Comparison of ENCODE assay signal across 26 mouse cellular contexts in the genomic region with DNA sequence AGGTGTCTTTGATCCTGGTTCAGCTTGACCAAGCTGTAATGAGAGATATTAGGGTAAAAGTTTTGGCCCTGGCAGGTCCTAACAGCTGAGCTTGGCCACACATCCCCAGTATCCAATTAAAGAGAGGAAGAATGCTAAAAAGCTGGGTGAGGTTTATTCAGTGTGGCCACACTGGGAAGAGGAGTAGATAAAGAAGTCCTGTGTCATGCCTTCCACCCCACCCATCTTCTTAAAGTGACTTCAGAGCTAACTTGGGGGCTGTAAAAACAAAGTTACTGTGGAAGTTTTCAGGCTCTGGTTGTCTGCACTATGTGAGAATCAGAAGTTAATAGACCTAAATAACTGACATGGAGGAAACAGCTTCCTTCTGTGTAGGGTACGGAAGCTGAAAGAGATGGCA. TPM values are rescaled to one million over a fixed set of nuclear protein-coding genes. Genes with fewer than 3 reads are reported as not detected.
DNase-seq lines count a peak whose midpoint lies in the region; ATAC-seq and TF ChIP-seq lines count a peak whose summit lies in the region.
"Had no signal": no experiment of that assay in that cellular context is flagged by ENCODE, and none has a peak within 500 bp of the region (broad histone marks: within the 10 kb centered on the region; RNA-seq: fewer than 3 reads in every experiment).

No protein-coding gene starts in this region.

- intact Hi-C loops in left cerebral cortex, postnatal 25 days (cut with DNase I): loop anchor here (5.0 kb wide), 1 partner anchor 39 kb away; no protein-coding TSS in a partner anchor

- H3K4me3 ChIP-seq in liver, embryonic 11.5 days (ENCODE audit: low read depth, low read length): no peak overlapping the region
- H3K4me3 ChIP-seq in liver, embryonic 12.5 days: no peak overlapping the region
- H3K4me3 ChIP-seq in liver, embryonic 16.5 days (ENCODE audit: low read depth, low read length): no peak overlapping the region
- H3K4me3 ChIP-seq in myocyte: no peak overlapping the region
- H3K4me3 ChIP-seq in kidney, embryonic 15.5 days (replicated peaks): no peak overlapping the region
- H3K4me3 ChIP-seq: embryonic facial prominence, embryonic 10.5 days; forebrain, embryonic 10.5 days; heart, embryonic 15.5 days; hindbrain, embryonic 13.5 days had no signal

- peak; percentile 70 for ATAC-seq in liver, embryonic 11.5 days (replicated peaks; ENCODE audit: low FRiP score)
- ATAC-seq in liver, embryonic 12.5 days: peak; percentile 86
- peak; percentile 59 for ATAC-seq in liver, embryonic 16.5 days (ENCODE audit: low read depth)
- no peak for ATAC-seq in kidney, embryonic 15.5 days (replicated peaks; ENCODE audit: low FRiP score)
- ATAC-seq: forebrain, embryonic 14.5 days; hindbrain, postnatal 0 days; Patski had no signal

- peaks cover 8% of the 10 kb centered on the region for H3K4me1 ChIP-seq in liver, embryonic 11.5 days (replicated peaks; ENCODE audit: control insufficient read depth, insufficient read depth, low read length)
- peaks cover 17% of the 10 kb centered on the region for H3K4me1 ChIP-seq in liver, embryonic 12.5 days
- H3K4me1 ChIP-seq in liver, embryonic 16.5 days (ENCODE audit: control insufficient read depth, low read depth, low read length): peaks cover 8% of the 10 kb centered on the region
- H3K4me1 ChIP-seq in kidney, embryonic 15.5 days: no peaks in the 10 kb centered on the region
- H3K4me1 ChIP-seq: embryonic facial prominence, embryonic 10.5 days; forebrain, embryonic 10.5 days; heart, embryonic 15.5 days; hindbrain, embryonic 13.5 days had no signal

- H3K4me2 ChIP-seq in liver, embryonic 11.5 days: peak overlapping the region; percentile 22; the same call in 1 of the 2 replicates
- peak overlapping the region; percentile 41 for H3K4me2 ChIP-seq in liver, embryonic 12.5 days
- peak overlapping the region; percentile 34; the same call in 1 of the 2 replicates for H3K4me2 ChIP-seq in liver, embryonic 16.5 days (ENCODE audit: low read depth, low read length)
- H3K4me2 ChIP-seq in myocyte (ENCODE audit: low read depth): no peak overlapping the region
- no peak overlapping the region for H3K4me2 ChIP-seq in kidney, embryonic 15.5 days
- H3K4me2 ChIP-seq: heart, embryonic 11.5 days; heart, embryonic 15.5 days; hindbrain, embryonic 13.5 days had no signal

- H3K79me2 ChIP-seq in myocyte (ENCODE audit: control insufficient read depth, insufficient read depth): no peaks in the 10 kb centered on the region

- no peaks in the 10 kb centered on the region for H3K27me3 ChIP-seq in liver, embryonic 11.5 days (replicated peaks; ENCODE audit: control insufficient read depth, insufficient read depth, low read length)
- H3K27me3 ChIP-seq in liver, embryonic 12.5 days (replicated peaks): no peaks in the 10 kb centered on the region
- H3K27me3 ChIP-seq in liver, embryonic 16.5 days (ENCODE audit: control insufficient read depth, insufficient read depth, low read depth, low read length): no peaks in the 10 kb centered on the region
- H3K27me3 ChIP-seq in myocyte (ENCODE audit: control insufficient read depth, insufficient read depth, insufficient read length): no peaks in the 10 kb centered on the region
- no peaks in the 10 kb centered on the region for H3K27me3 ChIP-seq in kidney, embryonic 15.5 days
- H3K27me3 ChIP-seq: heart, embryonic 15.5 days; hindbrain, embryonic 13.5 days; Patski had no signal

- TF ChIP-seq POLR2A in myocyte (IDR thresholded peaks at IDR 0.05; ENCODE audit: insufficient read length, low read depth): no peak

- DNase-seq in liver, embryonic 11.5 days (ENCODE audit: low spot score): no peak
- no peak for DNase-seq in liver
- DNase-seq in left cerebral cortex, postnatal 25 days (ENCODE audit: low spot score in 2 of 2): no peak
- no peak for DNase-seq in lung, postnatal 4 days
- DNase-seq: cerebellum, adult 9-10 months; gastrocnemius, postnatal 36 days; heart, postnatal 14 days had no signal

- 89% methylated on average over 1 of the region's 1 CpGs for WGBS in liver, embryonic 11.5 days
- whole genome bisulfite sequencing in liver, embryonic 12.5 days (ENCODE audit: insufficient replicate concordance): 80% methylated on average over 1 of the region's 1 CpGs
- WGBS in liver, embryonic 16.5 days (ENCODE audit: insufficient replicate concordance): 82% methylated on average over 1 of the region's 1 CpGs
- 92% methylated on average over 1 of the region's 1 CpGs for WGBS in kidney, embryonic 15.5 days

- no peak overlapping the region for H3K9ac ChIP-seq in liver, embryonic 11.5 days (ENCODE audit: low read depth, low read length)
- H3K9ac ChIP-seq in liver, embryonic 12.5 days: no peak overlapping the region
- no peak overlapping the region for H3K9ac ChIP-seq in liver, embryonic 16.5 days (ENCODE audit: low read depth, low read length)
- no peak overlapping the region for H3K9ac ChIP-seq in kidney, embryonic 15.5 days
- H3K9ac ChIP-seq: heart, embryonic 15.5 days; hindbrain, embryonic 13.5 days had no signal

- H3K27ac ChIP-seq in liver, embryonic 11.5 days (ENCODE audit: low read depth, low read length): no peak overlapping the region
- peak overlapping the region; percentile 45; the same call in 1 of the 2 replicates for H3K27ac ChIP-seq in liver, embryonic 12.5 days
- peak overlapping the region; percentile 15; the same call in 1 of the 2 replicates for H3K27ac ChIP-seq in liver, embryonic 16.5 days (ENCODE audit: low read length)
- H3K27ac ChIP-seq in kidney, embryonic 15.5 days: no peak overlapping the region
- H3K27ac ChIP-seq: embryonic facial prominence, embryonic 10.5 days; forebrain, embryonic 10.5 days; heart, embryonic 15.5 days; hindbrain, embryonic 13.5 days; hindbrain, postnatal 0 days had no signal

- no peak overlapping the region for H3ac ChIP-seq in myocyte (ENCODE audit: control insufficient read depth, insufficient read length)

- H3K36me3 ChIP-seq in liver, embryonic 11.5 days (ENCODE audit: control insufficient read depth, insufficient read depth, low read length): no peaks in the 10 kb centered on the region; the same call in 1 of the 2 replicates
- peaks cover 14% of the 10 kb centered on the region for H3K36me3 ChIP-seq in liver, embryonic 12.5 days
- H3K36me3 ChIP-seq in liver, embryonic 16.5 days (ENCODE audit: control insufficient read depth, insufficient read depth): no peaks in the 10 kb centered on the region
- no peaks in the 10 kb centered on the region for H3K36me3 ChIP-seq in myocyte (ENCODE audit: control insufficient read depth, insufficient read depth)
- peaks cover 12% of the 10 kb centered on the region for H3K36me3 ChIP-seq in kidney, embryonic 15.5 days
- H3K36me3 ChIP-seq: heart, embryonic 15.5 days had no signal

- no peaks in the 10 kb centered on the region for H3K9me3 ChIP-seq in liver, embryonic 11.5 days (ENCODE audit: control insufficient read depth, low read length)
- no peaks in the 10 kb centered on the region for H3K9me3 ChIP-seq in liver, embryonic 12.5 days (replicated peaks)
- H3K9me3 ChIP-seq in liver, embryonic 16.5 days (replicated peaks; ENCODE audit: control insufficient read depth, low read length): no peaks in the 10 kb centered on the region
- no peaks in the 10 kb centered on the region for H3K9me3 ChIP-seq in kidney, embryonic 15.5 days (replicated peaks)
- H3K9me3 ChIP-seq: embryonic facial prominence, embryonic 10.5 days; forebrain, embryonic 10.5 days; heart, embryonic 15.5 days; hindbrain, embryonic 13.5 days had no signal

TF ChIP-seq in myocyte, 11 proteins besides CTCF, POLR2A, EP300 and RAD21:
- peak; percentile 4 for TF ChIP-seq TCF12 (IDR thresholded peaks at IDR 0.05; ENCODE audit: insufficient read depth, poor library complexity, severe bottlenecking)
- TF ChIP-seq REST (IDR thresholded peaks at IDR 0.05; ENCODE audit: insufficient read depth, insufficient read length): no peak
- no peak for TF ChIP-seq USF1 (IDR thresholded peaks at IDR 0.05; ENCODE audit: low read depth)
- no peak for TF ChIP-seq SRF (IDR thresholded peaks at IDR 0.05; ENCODE audit: control insufficient read depth, insufficient read length, low read depth)
- TF ChIP-seq MYOD1 (IDR thresholded peaks at IDR 0.05; ENCODE audit: control insufficient read depth in 1 of 3, insufficient read length in 2 of 3, low read depth in 2 of 3): no peak
- no peak for TF ChIP-seq POLR2AphosphoS2 (IDR thresholded peaks at IDR 0.05; ENCODE audit: insufficient read length, low read depth)
- TF ChIP-seq MYOG (IDR thresholded peaks at IDR 0.05; ENCODE audit: control insufficient read depth in 1 of 3, insufficient read depth in 1 of 3, insufficient read length in 2 of 3, low read depth in 2 of 3): no peak
- TF ChIP-seq TCF3 (IDR thresholded peaks at IDR 0.05; ENCODE audit: insufficient read length, low read depth): no peak
- no peak for TF ChIP-seq E2F4 (IDR thresholded peaks at IDR 0.05; ENCODE audit: insufficient read depth)
TF ChIP-seq in myocyte: peak in this region for 1.

RNA-seq across cellular contexts. Expression of a gene that starts 25.5 kb away (rescaled TPM):
- 0.14 TPM in 1 of 2 replicates, not detected in the other for polyA plus RNA-seq in liver, embryonic 11.5 days (2014; fragmentation: Nextera tagmentation; extraction: Ambion mirVana)
- not detected in 2 replicates for polyA plus RNA-seq in liver, embryonic 12.5 days (2016; fragmentation: Nextera tagmentation; extraction: Ambion mirVana)
- not detected in 2 replicates for polyA plus RNA-seq in liver, embryonic 16.5 days (2015; fragmentation: Nextera tagmentation; extraction: Ambion mirVana)
- not detected for polyA plus RNA-seq in myocyte (2012; fragmentation: generic; extraction: Trizol)
- total RNA-seq in left cerebral cortex, postnatal 25 days (2021): not detected
- not detected in 2 replicates for polyA plus RNA-seq in kidney, embryonic 15.5 days (2015; fragmentation: Nextera tagmentation; extraction: Ambion mirVana)
- total RNA-seq: adrenal gland, adult 18-20 months; adrenal gland, postnatal 14 days; gastrocnemius, adult 8-10 months; gastrocnemius, postnatal 36 days; heart, adult 18-20 months; heart, postnatal 14 days; hematopoietic stem cell, adult 5-6 weeks; hindbrain, postnatal 0 days had no signal
- polyA plus RNA-seq: C2C12; embryonic facial prominence, embryonic 14.5 days; forebrain, embryonic 10.5 days; forebrain, embryonic 14.5 days; heart, embryonic 11.5 days; heart, embryonic 15.5 days; hindbrain, embryonic 13.5 days; hindbrain, postnatal 0 days; Patski had no signal

RNA-seq across cellular contexts. Expression of a gene that starts 43.6 kb away (rescaled TPM):
- 7.0 and 7.8 TPM in 2 replicates for polyA plus RNA-seq in liver, embryonic 11.5 days (2014; fragmentation: Nextera tagmentation; extraction: Ambion mirVana)
- polyA plus RNA-seq in liver, embryonic 12.5 days (2016; fragmentation: Nextera tagmentation; extraction: Ambion mirVana): 4.2 and 4.5 TPM in 2 replicates
- polyA plus RNA-seq in liver, embryonic 16.5 days (2015; fragmentation: Nextera tagmentation; extraction: Ambion mirVana): 2.8 and 3.1 TPM in 2 replicates
- 4.7 TPM for polyA plus RNA-seq in myocyte (2012; fragmentation: generic; extraction: Trizol)
- total RNA-seq in left cerebral cortex, postnatal 25 days (2021): 1 to 10 TPM; 3.1 to 3.4 TPM
- 11.1 and 12.1 TPM in 2 replicates for polyA plus RNA-seq in kidney, embryonic 15.5 days (2015; fragmentation: Nextera tagmentation; extraction: Ambion mirVana)

RNA-seq across cellular contexts. Expression of a gene that starts 44.7 kb away (rescaled TPM):
- 19.0 and 20.5 TPM in 2 replicates for polyA plus RNA-seq in liver, embryonic 11.5 days (2014; fragmentation: Nextera tagmentation; extraction: Ambion mirVana)
- 8.5 and 8.7 TPM in 2 replicates for polyA plus RNA-seq in liver, embryonic 12.5 days (2016; fragmentation: Nextera tagmentation; extraction: Ambion mirVana)
- 4.9 and 6.8 TPM in 2 replicates for polyA plus RNA-seq in liver, embryonic 16.5 days (2015; fragmentation: Nextera tagmentation; extraction: Ambion mirVana)
- 8.0 TPM for polyA plus RNA-seq in myocyte (2012; fragmentation: generic; extraction: Trizol)
- 1 to 10 TPM; 7.8 to 8.3 TPM for total RNA-seq in left cerebral cortex, postnatal 25 days (2021)
- polyA plus RNA-seq in kidney, embryonic 15.5 days (2015; fragmentation: Nextera tagmentation; extraction: Ambion mirVana): 21.7 and 25.5 TPM in 2 replicates

Comparison
In these comparisons a context has a peak if more than half of its experiments do, and no peak if none do; other contexts are left out.
1. H3K27ac ChIP-seq: peak in liver, embryonic 12.5 days (single experiment) and liver, embryonic 16.5 days (single experiment); none in liver, embryonic 11.5 days (single experiment) and kidney, embryonic 15.5 days (single experiment).
2. H3K4me2 ChIP-seq: peak in liver, embryonic 11.5 days (single experiment), liver, embryonic 12.5 days (single experiment) and liver, embryonic 16.5 days (single experiment); none in myocyte (single experiment) and kidney, embryonic 15.5 days (single experiment).